Mouse (Mus musculus) megakaryocyte-erythroid progenitor cell, adult 5-6 weeks (primary cell): Measurements from ENCODE around the gene Vps18. TPM values are rescaled to one million over a fixed set of nuclear protein-coding genes. Genes with fewer than 3 reads are reported as not detected.
A peak's percentile ranks its signal among the peaks of the same experiment; 100 is the strongest.

Experiments used
- ATAC-seq: replicated peaks from 2 replicates; pipeline ENCODE4 v1.8.0; 2016; ENCODE audit warnings: mild to moderate bottlenecking, inconsistent platforms; ENCODE audit not compliant: severe bottlenecking, poor library complexity, low FRiP score, low TSS enrichment
- total RNA-seq, 2 experiments: library from RNA; stranded (forward) in 1 of 2; stranded (reverse) in 1 of 2; fragments of 200-1000, 215-1000 nt in 1 of 2; fragments of >200 nt in 1 of 2; fragmentation: Nextera tagmentation in 1 of 2; gene quantifications; 2 replicates each; pipeline ENCODE4 v1.2.3; 2014 to 2017

Vps18 gene
- total RNA-seq, 2 experiments from 2014 or later, result 12.4 to 13.1 TPM

DNA sequence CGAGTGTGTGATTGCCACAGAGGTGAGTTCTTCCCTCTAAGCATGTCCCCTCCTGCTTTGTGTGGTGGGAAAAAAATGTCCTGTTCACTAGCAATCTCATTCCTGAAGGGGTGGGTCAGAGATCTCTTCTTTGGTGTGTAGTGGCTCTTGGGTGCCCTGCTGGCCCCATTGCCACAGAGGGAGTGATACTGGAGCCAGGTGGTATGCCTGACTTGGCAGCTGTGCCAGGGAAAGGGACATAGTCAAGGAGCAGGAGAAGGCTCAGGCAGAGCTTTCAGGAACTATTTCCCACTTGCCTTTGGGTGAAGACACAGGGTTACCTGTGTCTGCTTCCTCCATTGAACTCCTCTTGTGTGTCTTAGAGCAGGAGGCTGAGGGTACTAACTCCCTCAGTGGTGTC lies 45.6 kb downstream of the Vps18 start:
- ATAC-seq, result no peak

DNA sequence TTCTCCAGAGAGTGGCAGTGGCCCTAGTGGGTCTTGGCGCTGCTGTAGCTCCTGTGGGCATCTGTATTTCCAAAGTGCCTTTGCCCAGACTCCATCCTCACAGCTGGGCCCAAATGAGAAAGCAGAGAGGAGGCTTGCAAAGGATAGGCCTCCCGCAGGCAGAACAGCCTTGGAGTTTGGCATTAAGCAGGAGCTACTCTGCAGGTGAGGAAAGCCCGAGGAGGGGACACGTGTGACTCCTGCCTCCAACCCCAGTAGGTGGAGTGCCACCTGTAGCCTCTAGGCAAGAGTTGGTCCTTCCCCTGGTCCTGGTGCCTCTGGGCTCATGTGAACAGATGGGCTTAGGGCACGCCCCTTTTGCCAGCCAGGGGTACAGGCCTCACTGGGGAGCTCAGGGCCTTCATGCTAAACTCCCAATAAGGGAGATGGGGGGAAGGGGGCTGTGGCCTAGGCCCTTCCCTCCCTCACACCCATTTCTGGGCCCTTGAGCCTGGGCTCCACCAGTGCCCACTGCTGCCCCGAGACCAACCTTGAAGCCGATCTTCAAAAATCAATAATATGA lies 46.5 kb downstream of the Vps18 start:
- ATAC-seq, result no peak

DNA sequence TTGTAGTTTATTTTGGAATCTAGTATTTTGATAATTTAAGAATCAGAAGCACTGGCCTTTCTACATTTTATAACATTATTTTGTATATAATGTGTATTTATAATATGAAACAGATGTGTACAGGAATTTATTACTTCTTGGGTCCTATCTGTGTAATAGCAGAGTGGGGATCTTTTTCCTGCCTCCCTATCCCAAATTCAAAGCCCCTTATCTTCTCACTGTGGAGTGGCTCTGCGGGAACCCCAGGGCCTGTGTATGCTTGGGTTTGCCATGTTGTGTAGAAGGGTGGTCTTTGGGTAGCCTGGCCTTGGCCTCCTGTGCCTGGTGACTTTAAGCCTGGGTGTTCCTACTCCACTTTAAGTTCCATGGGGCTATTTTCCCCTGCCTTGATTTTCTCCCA lies 47.0 kb downstream of the Vps18 start:
- no peak for ATAC-seq

DNA sequence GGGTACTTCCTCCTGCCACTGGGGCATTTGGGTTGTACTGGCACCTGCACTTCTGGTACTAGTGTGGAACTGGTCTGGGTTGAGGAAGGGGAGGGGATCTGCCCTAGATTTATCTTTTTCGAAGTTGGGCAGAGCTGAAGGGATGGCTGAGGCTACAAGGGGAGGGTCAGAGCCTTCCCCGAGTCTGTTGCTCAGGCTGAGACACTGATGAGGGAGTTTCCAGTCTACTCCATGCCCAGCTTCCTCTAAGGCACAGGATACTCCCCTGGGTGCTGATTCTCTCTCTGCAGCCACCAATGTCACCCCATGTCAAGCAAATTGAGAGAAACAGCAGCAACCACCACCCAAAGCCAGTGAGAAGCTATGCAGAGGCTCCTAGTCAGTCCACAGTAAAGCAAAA lies 47.5 kb downstream of the Vps18 start:
- no peak for ATAC-seq

DNA sequence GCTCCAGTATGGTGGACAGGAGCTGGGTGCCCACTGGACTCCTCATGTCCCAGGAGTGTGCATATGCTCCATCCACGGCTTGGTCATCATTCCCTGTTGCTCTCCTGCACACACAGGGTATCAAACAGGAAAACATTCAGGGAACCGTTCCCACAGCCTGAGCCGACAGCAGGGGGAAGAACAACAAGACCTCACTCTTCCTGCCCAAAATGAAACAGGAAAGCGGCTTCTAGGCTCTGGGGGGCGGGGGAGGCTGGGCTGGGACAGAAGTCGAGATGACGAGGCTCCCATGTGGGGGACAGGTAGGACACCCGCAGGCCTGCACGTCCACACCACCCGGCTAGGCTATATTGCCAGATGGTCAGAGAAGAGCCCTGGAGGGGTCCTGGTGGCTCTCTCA lies 47.9 kb downstream of the Vps18 start:
- ATAC-seq, result no peak

DNA sequence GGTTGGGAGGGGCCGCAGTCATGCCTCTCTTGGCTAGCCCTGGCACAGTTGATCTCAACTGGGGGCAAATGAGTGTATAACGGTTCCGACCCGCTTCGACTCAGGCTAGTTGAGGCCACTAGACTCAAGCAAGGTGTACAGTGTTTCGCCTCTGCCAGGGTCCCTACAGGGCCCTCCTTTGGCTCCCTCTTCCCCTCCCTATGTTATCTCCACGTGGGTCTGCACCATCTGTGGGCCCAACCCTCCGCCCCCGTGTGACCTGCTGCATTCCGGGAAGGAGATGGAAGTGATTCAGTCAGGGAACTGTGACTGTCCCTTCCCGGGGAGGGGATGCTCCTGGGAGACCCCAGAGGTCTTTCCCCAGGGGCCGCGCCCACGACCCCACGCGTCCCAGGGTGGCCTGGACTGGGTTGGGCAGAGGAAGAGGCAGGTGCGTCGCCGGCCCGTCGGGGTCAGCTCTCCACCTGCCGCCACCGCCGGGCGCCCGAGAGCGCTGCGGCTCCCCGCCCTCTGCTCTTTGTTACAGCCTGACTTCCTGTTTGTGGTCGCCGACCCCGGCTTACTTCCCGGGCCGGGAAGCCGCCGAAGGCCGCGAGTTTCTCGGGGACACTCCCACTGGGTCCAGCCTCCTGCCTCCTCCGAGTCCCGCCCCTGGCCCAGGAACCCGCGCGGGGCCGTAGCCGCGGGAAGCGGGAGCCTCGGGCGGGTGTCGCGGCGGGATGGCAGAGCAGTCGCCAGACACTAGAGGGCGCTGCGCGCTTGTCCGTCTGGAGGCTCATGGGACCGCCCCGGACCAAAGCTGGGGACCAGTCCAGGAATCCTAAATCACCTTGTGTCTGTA lies 49.1 kb downstream of the Vps18 start:
- peak; percentile 89 for ATAC-seq

DNA sequence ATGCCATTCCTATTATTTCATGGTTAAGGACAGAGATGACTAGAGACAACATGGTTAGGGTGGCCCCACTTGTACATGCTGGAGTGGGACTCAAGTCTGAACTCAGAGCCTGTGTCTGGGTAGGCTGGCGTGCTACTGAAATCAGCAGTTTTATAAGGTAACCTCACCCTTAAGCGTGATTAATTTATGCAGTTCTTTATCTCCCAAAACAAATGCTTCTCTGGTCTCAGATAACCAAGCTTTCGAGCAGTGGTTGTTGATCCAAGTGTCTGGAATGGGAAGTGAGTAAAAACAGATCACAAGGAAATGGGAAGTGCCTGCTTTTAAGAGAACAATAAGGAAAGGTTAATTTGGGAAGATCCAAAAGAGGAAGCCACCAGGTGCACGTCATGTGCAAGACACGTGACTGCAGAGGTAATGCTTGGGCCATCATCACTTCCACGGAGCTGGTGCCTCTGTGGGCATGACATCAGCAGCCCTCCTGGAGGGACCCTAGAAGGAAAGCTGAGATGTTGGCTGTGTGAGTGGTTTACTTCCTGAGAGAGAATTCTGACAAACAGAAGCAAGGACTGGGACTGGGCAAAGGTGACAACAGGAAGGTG lies 56.1 kb downstream of the Vps18 start:
- no peak for ATAC-seq

Other genes starting within 250 kb of the Vps18 start
- 79.0 and 81.2 TPM in 2 replicates for gene Knl1, start 241.6 kb upstream of the Vps18 start, total RNA-seq (2014; fragmentation: Nextera tagmentation)
- gene Knl1, start 241.6 kb upstream of the Vps18 start, total RNA-seq (2017), result 89.9 and 91.0 TPM in 2 replicates
- 38.1 and 53.7 TPM in 2 replicates for gene Rad51, start 175.9 kb upstream of the Vps18 start, total RNA-seq (2014; fragmentation: Nextera tagmentation)
- 28.4 and 33.1 TPM in 2 replicates for gene Rad51, start 175.9 kb upstream of the Vps18 start, total RNA-seq (2017)
- gene Rmdn3, start 131.7 kb upstream of the Vps18 start, total RNA-seq (2014; fragmentation: Nextera tagmentation), result 40.0 and 58.7 TPM in 2 replicates
- 61.9 and 76.4 TPM in 2 replicates for gene Rmdn3, start 131.7 kb upstream of the Vps18 start, total RNA-seq (2017)
- gene Gchfr, start 121.0 kb upstream of the Vps18 start, total RNA-seq (2014; fragmentation: Nextera tagmentation), result 1.0 TPM in 1 of 2 replicates, not detected in the other
- gene Gchfr, start 121.0 kb upstream of the Vps18 start, total RNA-seq (2017), result not detected in 2 replicates
- gene Gm14137, start 114.2 kb upstream of the Vps18 start, total RNA-seq (2014; fragmentation: Nextera tagmentation), result not detected in 2 replicates
- not detected in 2 replicates for gene Gm14137, start 114.2 kb upstream of the Vps18 start, total RNA-seq (2017)
- gene Zfyve19, start 80.1 kb upstream of the Vps18 start, total RNA-seq (2014; fragmentation: Nextera tagmentation), result 22.5 and 46.2 TPM in 2 replicates
- gene Zfyve19, start 80.1 kb upstream of the Vps18 start, total RNA-seq (2017), result 29.4 and 35.9 TPM in 2 replicates
- gene Dnajc17, start 79.9 kb upstream of the Vps18 start, total RNA-seq (2014; fragmentation: Nextera tagmentation), result 10.3 and 21.8 TPM in 2 replicates
- gene Dnajc17, start 79.9 kb upstream of the Vps18 start, total RNA-seq (2017), result 39.6 and 52.1 TPM in 2 replicates
- gene Ppp1r14d, start 58.8 kb upstream of the Vps18 start, total RNA-seq (2014; fragmentation: Nextera tagmentation), result not detected in 2 replicates
- gene Ppp1r14d, start 58.8 kb upstream of the Vps18 start, total RNA-seq (2017), result not detected in 2 replicates
- gene Spint1, start 51.4 kb upstream of the Vps18 start, total RNA-seq (2014; fragmentation: Nextera tagmentation), result not detected in 2 replicates
- gene Spint1, start 51.4 kb upstream of the Vps18 start, total RNA-seq (2017), result 0.42 TPM in 1 of 2 replicates, not detected in the other
- not detected in 2 replicates for gene Rhov, start 17.5 kb upstream of the Vps18 start, total RNA-seq (2014; fragmentation: Nextera tagmentation)
- gene Rhov, start 17.5 kb upstream of the Vps18 start, total RNA-seq (2017), result not detected in 2 replicates
- not detected in 2 replicates for gene Dll4, start 37.0 kb downstream of the Vps18 start, total RNA-seq (2014; fragmentation: Nextera tagmentation)
- gene Dll4, start 37.0 kb downstream of the Vps18 start, total RNA-seq (2017), result not detected in 2 replicates
- gene Chac1, start 62.5 kb downstream of the Vps18 start, total RNA-seq (2014; fragmentation: Nextera tagmentation), result not detected in 2 replicates
- gene Chac1, start 62.5 kb downstream of the Vps18 start, total RNA-seq (2017), result not detected in 2 replicates
- gene Ino80, start 188.9 kb downstream of the Vps18 start, total RNA-seq (2014; fragmentation: Nextera tagmentation), result 32.2 and 37.9 TPM in 2 replicates
- gene Ino80, start 188.9 kb downstream of the Vps18 start, total RNA-seq (2017), result 21.8 and 22.4 TPM in 2 replicates